Comparison of ENCODE assay signal across 8 mouse cellular contexts in the genomic region with DNA sequence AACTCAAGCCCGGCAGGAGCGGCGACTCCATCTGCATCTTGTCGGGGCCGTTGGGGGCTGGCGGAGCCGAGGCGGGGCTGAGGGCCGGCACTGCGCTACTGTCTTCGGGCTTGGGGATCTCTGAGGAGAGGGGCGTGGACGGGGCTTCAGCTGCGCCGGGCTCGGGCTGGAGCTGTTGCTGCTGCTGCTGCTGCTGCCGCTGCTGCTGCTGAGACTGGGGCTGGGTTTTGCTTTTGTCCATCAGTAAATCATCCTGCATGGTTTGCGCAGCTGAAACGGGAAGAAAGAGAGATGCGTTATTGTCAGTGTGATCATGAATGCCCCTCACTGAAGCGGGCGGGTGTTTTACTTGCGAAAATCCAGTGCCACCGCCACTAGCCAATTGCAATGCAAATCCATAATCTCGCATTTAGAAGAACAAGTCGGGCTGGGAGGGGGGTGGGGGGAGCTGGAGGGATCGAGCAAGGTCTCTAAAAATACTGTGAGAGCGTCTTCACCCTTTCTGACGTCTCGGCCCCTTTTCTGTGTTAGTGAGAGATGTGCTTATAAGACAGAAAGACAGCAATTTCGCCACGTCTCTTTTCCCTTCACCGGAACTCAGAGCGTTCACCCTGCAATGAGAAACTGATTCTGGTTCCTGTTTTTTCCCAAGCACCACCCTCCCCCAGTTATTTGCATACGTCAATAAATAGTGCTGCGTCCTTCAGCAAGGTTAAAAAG. TPM values are rescaled to one million over a fixed set of nuclear protein-coding genes. Genes with fewer than 3 reads are reported as not detected.
DNase-seq lines count a peak whose midpoint lies in the region; ATAC-seq lines count a peak whose summit lies in the region.

No protein-coding gene starts in this region.

- H3K4me1 ChIP-seq in hindbrain, embryonic 14.5 days (replicated peaks; ENCODE audit: control insufficient read depth, insufficient read depth, low read length): peaks cover 47% of the 10 kb centered on the region

- H3K4me3 ChIP-seq in hindbrain, embryonic 14.5 days (replicated peaks; ENCODE audit: low read length): peak overlapping the region; percentile 84

- peak overlapping the region; percentile 94 for H3K27ac ChIP-seq in hindbrain, embryonic 14.5 days

- peak; percentile 71 for ATAC-seq in hindbrain, embryonic 14.5 days (ENCODE audit: low FRiP score)

- H3K9ac ChIP-seq in hindbrain, embryonic 14.5 days: peak overlapping the region; percentile 85

- H3K4me2 ChIP-seq in hindbrain, embryonic 14.5 days (replicated peaks): peak overlapping the region; percentile 99

- peaks cover 10% of the 10 kb centered on the region for H3K36me3 ChIP-seq in hindbrain, embryonic 14.5 days (replicated peaks; ENCODE audit: control insufficient read depth, insufficient read depth)

- DNase-seq in MEL-GATA-1-ER (ENCODE audit: extremely low read depth, low read depth): peak; percentile 80
- DNase-seq in cerebellum, adult 9-10 months: peak; percentile 82
- peak; percentile 36 to 50 for DNase-seq in frontal cortex, postnatal 25 days (ENCODE audit: low spot score in 2 of 2)
- peak; percentile 71 for DNase-seq in hindbrain, embryonic 14.5 days (ENCODE audit: low spot score)
- DNase-seq in left cerebral cortex, adult 18-20 months (ENCODE audit: low spot score in 2 of 2): peak; percentile 54 to 68
- DNase-seq in lung, postnatal 36 days: peak; percentile 82
- DNase-seq in right cerebral cortex, adult 18-20 months: peak; percentile 73
- DNase-seq in urinary bladder, postnatal 36 days (ENCODE audit: low spot score in 2 of 2): peak; percentile 30 to 53

- H3K27me3 ChIP-seq in hindbrain, embryonic 14.5 days (ENCODE audit: control insufficient read depth, insufficient read depth, low read length): no peaks in the 10 kb centered on the region

- no peaks in the 10 kb centered on the region for H3K9me3 ChIP-seq in hindbrain, embryonic 14.5 days (ENCODE audit: control insufficient read depth, low read length)

- under 1% methylated on average over 35 of the region's 36 CpGs for WGBS in hindbrain, embryonic 14.5 days

RNA-seq across cellular contexts. Expression of a gene that starts 32.5 kb away (rescaled TPM):
- polyA plus RNA-seq in hindbrain, embryonic 14.5 days (2014; fragmentation: Nextera tagmentation; extraction: Ambion mirVana): 123 and 130 TPM in 2 replicates
- 10 to 100 TPM; 90.6 to 92.7 TPM for total RNA-seq in left cerebral cortex, adult 18-20 months (2021)

RNA-seq across cellular contexts. Expression of a gene that starts 33.5 kb away (rescaled TPM):
- 10.8 and 11.5 TPM in 2 replicates for polyA plus RNA-seq in hindbrain, embryonic 14.5 days (2014; fragmentation: Nextera tagmentation; extraction: Ambion mirVana)
- total RNA-seq in left cerebral cortex, adult 18-20 months (2021): 10 to 100 TPM; 87.0 to 97.8 TPM

Comparison
In these comparisons a context has a peak if more than half of its experiments do, and no peak if none do; other contexts are left out.
1. Peak in every context shown above with its lines: DNase-seq, ATAC-seq, H3K4me3 ChIP-seq and H3K27ac ChIP-seq.